Mouse (Mus musculus): Measurements from ENCODE around the gene Hfe.
A peak's percentile ranks its signal among the peaks of the same experiment; 100 is the strongest.
"Not testable (repeated sequence)": the region's sequence is repeated elsewhere in the genome, so short reads cannot be mapped to it uniquely, and the experiment has no call there.

Gene Hfe

GRCm38 (mm10) chr13:23744421-23745380, 34.0 kb upstream of the Hfe start:
- DNase-seq (ENCODE audit: low spot score in 2 of 2) = no peak

DNA sequence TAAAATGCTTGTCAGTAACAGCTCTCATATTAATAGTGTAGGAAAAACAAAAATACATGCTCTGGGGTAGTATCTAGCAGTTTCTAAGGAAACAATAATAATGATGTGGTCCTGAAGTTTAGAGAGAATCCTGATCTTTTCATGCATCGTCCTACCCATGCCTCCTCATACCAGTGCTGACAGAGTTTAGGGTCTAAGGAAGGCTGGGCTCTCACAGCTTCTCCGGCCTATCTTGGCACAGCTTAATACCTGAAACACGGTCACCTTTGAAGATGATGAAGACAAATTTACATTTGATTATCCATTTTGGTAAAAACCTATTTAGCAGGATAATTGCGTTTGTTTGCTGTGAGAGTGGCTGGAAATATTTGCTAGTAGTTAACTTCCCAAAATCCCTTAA, 33.3 kb upstream of the Hfe start:
- DNase-seq (ENCODE audit: low spot score in 2 of 2) = no peak

- no peak for DNase-seq (ENCODE audit: low spot score in 2 of 2)
These were observed 32.6 kb upstream of the Hfe start for GRCm38 (mm10) chr13:23743215-23743614.

DNA sequence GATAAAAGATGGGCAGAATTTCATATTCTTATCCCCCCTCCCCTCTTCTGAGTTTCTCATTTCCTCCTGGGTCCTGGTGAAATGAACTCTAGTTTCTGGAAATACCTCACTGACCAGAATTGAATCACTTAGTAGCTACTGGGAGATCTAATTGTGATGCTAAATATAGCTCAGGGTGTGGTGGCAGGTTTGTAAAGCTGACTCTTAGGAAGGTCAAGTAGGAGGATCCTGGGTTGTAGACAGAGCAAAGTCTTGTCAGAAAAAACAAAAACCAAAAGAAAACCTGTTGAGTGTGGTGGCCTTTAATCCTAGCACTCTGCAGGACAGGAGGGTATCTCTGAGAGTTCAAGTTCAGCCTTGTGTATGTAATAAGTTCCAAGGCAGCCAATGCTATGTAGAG, 31.4 kb upstream of the Hfe start:
- no peak for DNase-seq (ENCODE audit: low spot score in 2 of 2)

GRCm38 (mm10) chr13:23740910-23741309, 30.3 kb upstream of the Hfe start:
- no peak for DNase-seq (ENCODE audit: low spot score in 2 of 2)

DNA sequence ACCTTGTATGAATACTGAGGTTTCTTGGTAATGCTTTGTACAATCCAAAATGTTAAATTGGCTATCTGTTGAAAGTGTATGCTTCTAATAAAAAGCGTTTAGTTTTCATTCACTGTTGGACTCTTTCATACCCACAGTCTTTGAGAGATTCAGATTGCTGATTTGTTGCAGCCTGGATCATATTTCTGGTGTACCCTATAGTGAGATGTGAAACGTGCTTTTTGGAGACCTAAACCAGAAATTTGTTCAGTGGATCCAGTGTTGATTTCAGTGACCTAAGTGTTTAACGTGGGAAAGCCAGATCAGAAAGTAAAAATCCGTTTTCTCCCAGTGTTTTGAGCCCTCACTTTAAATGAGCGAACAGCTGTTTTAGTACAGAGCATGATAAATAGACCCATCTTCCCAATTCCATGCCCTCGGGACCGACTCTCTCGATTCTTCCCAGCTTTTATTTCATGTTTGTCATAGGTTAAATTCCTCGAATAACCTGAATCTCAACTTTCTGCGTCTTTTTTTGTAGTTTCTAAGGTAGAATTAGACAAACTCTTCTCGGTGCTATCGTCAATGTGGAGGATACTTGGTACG, 29.7 kb upstream of the Hfe start:
- DNase-seq (ENCODE audit: low spot score in 2 of 2) = no peak

GRCm38 (mm10) chr13:23739922-23740252, 29.2 kb upstream of the Hfe start:
- no peak for DNase-seq (ENCODE audit: low spot score in 2 of 2)

- peak; percentile 94 to 97 for DNase-seq (ENCODE audit: low spot score in 2 of 2)
These were observed 28.6 kb upstream of the Hfe start for GRCm38 (mm10) chr13:23739069-23739921.

DNA sequence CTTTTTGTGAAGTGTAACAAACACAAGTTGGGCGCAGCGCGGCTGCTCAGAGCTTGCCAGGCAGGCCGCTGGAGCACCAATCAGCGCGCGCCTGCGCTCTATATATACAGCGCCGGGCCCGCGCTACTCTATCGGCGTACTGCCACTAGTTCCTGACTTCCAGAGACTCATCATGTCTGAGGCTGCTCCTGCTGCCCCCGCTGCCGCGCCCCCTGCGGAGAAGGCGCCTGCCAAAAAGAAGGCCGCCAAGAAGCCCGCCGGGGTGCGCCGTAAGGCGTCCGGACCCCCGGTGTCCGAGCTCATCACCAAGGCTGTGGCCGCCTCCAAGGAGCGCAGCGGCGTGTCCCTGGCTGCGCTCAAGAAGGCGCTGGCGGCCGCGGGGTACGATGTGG, 28.0 kb upstream of the Hfe start, which contains the start of gene Hist1h1c:
Gene Hist1h1c, plus strand, starts transcription at position 132 of the 392 bp plus-strand sequence.
- DNase-seq (ENCODE audit: low spot score in 2 of 2) = peak; percentile 88 to 91

GRCm38 (mm10) chr13:23738041-23738440, 27.4 kb upstream of the Hfe start:
- DNase-seq (ENCODE audit: low spot score in 2 of 2) = no peak

- no peak for DNase-seq (ENCODE audit: low spot score in 2 of 2)
These were observed 26.4 kb upstream of the Hfe start for GRCm38 (mm10) chr13:23737091-23737490.

DNA sequence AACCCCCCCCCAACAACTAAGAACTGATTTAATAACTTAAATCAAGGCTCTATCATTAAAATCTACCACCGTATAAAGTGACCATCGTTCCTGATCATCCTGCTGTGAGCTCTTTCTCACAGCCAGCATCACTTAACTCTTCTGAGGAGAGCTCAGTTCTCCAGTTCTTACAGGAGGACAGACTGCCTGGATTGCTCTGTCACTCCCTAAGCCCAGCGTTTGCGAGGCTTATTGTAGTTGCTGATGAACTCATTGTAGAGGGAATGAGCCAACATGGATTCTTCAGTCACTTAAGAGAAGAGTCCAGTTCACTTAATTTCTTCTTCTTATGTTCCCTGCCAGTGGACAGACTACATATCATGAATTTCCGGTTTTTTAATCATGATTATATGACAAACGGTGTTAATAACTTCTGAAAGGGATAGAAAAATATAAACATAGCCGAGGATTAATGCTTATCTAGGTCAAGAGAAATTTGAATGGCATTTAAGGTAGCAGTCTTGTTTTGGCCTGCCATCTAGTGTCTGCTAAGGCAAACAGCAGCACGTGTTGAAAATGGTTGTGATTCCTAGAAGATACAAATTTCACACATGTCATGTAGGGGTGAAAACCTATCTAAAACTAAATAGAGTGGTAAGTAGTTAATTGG, 21.6 kb upstream of the Hfe start:
- DNase-seq (ENCODE audit: low spot score in 2 of 2) = no peak

GRCm38 (mm10) chr13:23730479-23730878, 19.8 kb upstream of the Hfe start:
- DNase-seq (ENCODE audit: low spot score in 2 of 2) = no peak

GRCm38 (mm10) chr13:23729706-23730105, 19.1 kb upstream of the Hfe start:
- DNase-seq (ENCODE audit: low spot score in 2 of 2) = no peak

GRCm38 (mm10) chr13:23729192-23729525, 18.5 kb upstream of the Hfe start:
- no peak for DNase-seq (ENCODE audit: low spot score in 2 of 2)

- no peak for DNase-seq (ENCODE audit: low spot score in 2 of 2)
These were observed 18.0 kb upstream of the Hfe start for GRCm38 (mm10) chr13:23728472-23729191.

GRCm38 (mm10) chr13:23725213-23725612, 14.6 kb upstream of the Hfe start:
- DNase-seq (ENCODE audit: low spot score in 2 of 2) = no peak

DNA sequence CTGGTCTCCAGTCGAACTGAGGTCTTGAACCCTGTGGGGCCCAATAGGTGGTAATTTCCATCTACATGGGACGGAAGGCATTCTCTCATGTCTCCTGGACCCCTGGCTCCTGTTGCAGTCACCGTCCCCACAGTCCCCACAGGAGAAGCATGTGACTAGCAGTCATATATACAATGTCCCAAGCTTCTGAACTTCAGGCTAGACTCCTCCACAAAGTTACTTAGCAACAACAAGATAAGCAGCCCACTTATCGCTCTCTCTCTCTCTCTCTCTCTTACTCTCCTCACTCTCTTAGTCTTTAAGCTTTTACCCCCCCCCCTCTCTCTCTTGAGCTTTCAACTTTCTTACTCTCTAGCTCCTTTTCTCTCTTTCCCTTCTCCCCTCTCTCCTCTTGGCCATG, 13.6 kb upstream of the Hfe start:
- no peak for DNase-seq (ENCODE audit: low spot score in 2 of 2)

- DNase-seq (ENCODE audit: low spot score in 2 of 2) = not testable (repeated sequence)
These were observed 7.1 kb upstream of the Hfe start for GRCm38 (mm10) chr13:23717593-23718245.

DNA sequence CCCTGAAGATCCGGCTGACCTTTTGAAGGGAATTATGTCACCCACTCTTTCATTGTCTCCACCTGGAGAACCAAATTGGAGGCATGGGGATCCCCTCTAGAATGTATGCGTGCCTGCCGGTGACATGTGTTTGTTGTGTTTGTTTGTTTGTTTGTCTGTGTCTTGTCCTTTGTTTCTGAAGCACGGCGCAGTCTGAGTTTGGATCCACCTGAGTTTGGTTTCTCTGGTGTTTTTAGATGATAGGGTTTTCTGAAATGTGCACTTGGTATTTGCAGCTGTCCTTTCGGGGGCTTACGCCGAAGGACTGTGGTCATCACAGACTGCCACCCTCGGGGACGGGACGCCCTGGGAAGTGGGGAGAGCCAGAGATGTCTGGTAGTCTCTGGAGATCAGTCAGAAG, 6.5 kb upstream of the Hfe start:
- DNase-seq (ENCODE audit: low spot score in 2 of 2) = no peak

Data from right cerebral cortex, postnatal 36 days (tissue).